Mouse (Mus musculus) heart, adult 2 months (tissue): ENCODE data around the gene Ms4a6c. TPM values are rescaled to one million over a fixed set of nuclear protein-coding genes. Genes with fewer than 3 reads are reported as not detected.

Experiments
- DNase-seq, 2 experiments: peaks; one replicate each; pipeline ENCODE4 v3.0.0; 2021
- H3K27ac ChIP-seq: fragments of 200-600 bp; 2 replicates; pipeline ENCODE4 v1.8.1; 2022
- H3K27me3 ChIP-seq: fragments of 200-500 bp; 2 replicates; pipeline ENCODE4 v1.6.1; 2012; ENCODE audit warnings: mild to moderate bottlenecking, low read length, inconsistent platforms, mixed read lengths; ENCODE audit not compliant: control insufficient read depth, insufficient read depth
- H3K36me3 ChIP-seq: fragments of 200-500 bp; 2 replicates; pipeline ENCODE4 v1.6.1; 2012; ENCODE audit warnings: low read length, inconsistent platforms; ENCODE audit not compliant: control insufficient read depth, insufficient read depth
- H3K4me1 ChIP-seq: fragments of 200-500 bp; 2 replicates; pipeline ENCODE4 v1.6.1; 2011; ENCODE audit warnings: low read length; ENCODE audit not compliant: control insufficient read depth, insufficient read depth
- H3K4me3 ChIP-seq: fragments of 200-600 bp; 2 replicates; pipeline ENCODE4 v1.8.1; 2022
- H3K79me2 ChIP-seq: fragments of 200-500 bp; replicated peaks from 2 replicates; pipeline ENCODE4 v1.6.1; 2012; ENCODE audit warnings: mild to moderate bottlenecking, inconsistent platforms, low read length, moderate library complexity, mixed read lengths; ENCODE audit not compliant: control insufficient read depth, insufficient read depth
- H3K9ac ChIP-seq: fragments of 200-500 bp; 2 replicates; pipeline ENCODE4 v1.6.1; 2012; ENCODE audit warnings: low read depth, mild to moderate bottlenecking, control low read depth, inconsistent platforms, low read length, mixed read lengths
- CTCF ChIP-seq: fragments of 200-600 bp; IDR thresholded peaks from 2 replicates; pipeline ENCODE4 v1.8.1; 2022; ENCODE audit warnings: antibody characterized with exemption, mild to moderate bottlenecking, moderate library complexity
- EP300 ChIP-seq: fragments of 200-500 bp; IDR thresholded peaks from 2 replicates; pipeline ENCODE4 v1.6.1; 2011; ENCODE audit warnings: low read depth, low read length, control low read depth; ENCODE audit not compliant: insufficient read depth
- POLR2A ChIP-seq: fragments of 200-500 bp; IDR thresholded peaks from 2 replicates; pipeline ENCODE4 v1.6.1; 2011; ENCODE audit warnings: mild to moderate bottlenecking, low read depth, low read length, control low read depth; ENCODE audit not compliant: insufficient read depth
- WGBS: fragments of 180-500 bp; shearing (Covaris S2); methylation state at CpG from one replicate; pipeline ENCODE4 v1.1.7; 2018; 5-methylcytosine and 5-hydroxymethylcytosine counted together
- intact Hi-C: fragments of 180-260 bp; cut with DNase I; formaldehyde crosslinking; loops from one replicate; pipeline ENCODE4 v1.15.1; 2025
- polyA plus RNA-seq: library from polyadenylated mRNA; depleted of rRNA; stranded (reverse); fragments of >200 nt; gene quantifications from 2 replicates; pipeline ENCODE4 v1.2.3, GENCODE M21; 2012; rRNA removed
- total RNA-seq, 2 experiments: library from RNA; stranded (reverse); gene quantifications; 2 replicates each; pipeline ENCODE4 v1.2.3; 2021

The Ms4a6c gene
- total and polyA plus RNA-seq, 3 experiments: 4.0 to 9.1 (median 8.1) TPM

DNA sequence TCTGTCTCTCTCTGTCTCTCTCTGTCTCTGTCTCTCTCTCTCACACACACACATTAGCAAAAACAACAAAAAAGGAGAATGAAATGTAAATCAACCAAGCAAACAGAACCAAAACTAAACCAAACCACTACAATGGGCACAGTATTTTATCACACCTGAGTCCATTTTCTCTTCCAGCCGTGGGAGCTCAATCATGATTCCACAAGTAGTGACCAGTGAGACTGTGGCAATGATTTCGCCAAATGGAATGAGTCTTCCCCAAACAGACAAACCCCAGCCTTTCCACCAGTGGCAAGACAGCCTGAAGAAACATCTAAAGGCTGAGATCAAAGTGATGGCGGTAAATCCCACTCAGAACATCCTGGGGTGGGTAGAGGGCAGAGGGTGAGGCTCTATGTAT lies 51.0 kb downstream of the Ms4a6c start:
- intact Hi-C loops: no loop called here
- Histone ChIP-seq H3K79me2 (no peaks in the 10 kb centered on the region), H3K4me1 (peaks cover 3% of the 10 kb centered on the region), H3K27ac (no peak overlapping the region), H3K27me3 (no peaks in the 10 kb centered on the region), H3K36me3 (no peaks in the 10 kb centered on the region; the same call in 1 of the 2 replicates), H3K9ac (no peak overlapping the region), H3K4me3 (no peak overlapping the region)
- TF ChIP-seq EP300: no peak
- TF ChIP-seq CTCF: no peak
- no peak for TF ChIP-seq POLR2A
- WGBS: 82% methylated on average over 3 of the region's 3 CpGs
- DNase-seq: no peak

Other genes starting within 250 kb of the Ms4a6c start
- not detected for gene Ms4a12, start 236.9 kb upstream of the Ms4a6c start, total RNA-seq
- not detected in 2 replicates for gene Ms4a12, start 236.9 kb upstream of the Ms4a6c start, polyA plus RNA-seq
- under 1 TPM; 0.47 to 0.73 TPM for gene Ms4a1, start 203.1 kb upstream of the Ms4a6c start, total RNA-seq
- gene Ms4a1, start 203.1 kb upstream of the Ms4a6c start, polyA plus RNA-seq: 0.50 and 1.1 TPM in 2 replicates
- gene Ms4a5, start 185.5 kb upstream of the Ms4a6c start, total RNA-seq: not detected
- not detected in 2 replicates for gene Ms4a5, start 185.5 kb upstream of the Ms4a6c start, polyA plus RNA-seq
- gene Ms4a14, start 154.9 kb upstream of the Ms4a6c start, total RNA-seq: not detected
- 0.25 and 0.32 TPM in 2 replicates for gene Ms4a14, start 154.9 kb upstream of the Ms4a6c start, polyA plus RNA-seq
- gene Ms4a7, start 133.2 kb upstream of the Ms4a6c start, total RNA-seq: 1 to 10 TPM in 1 of 2 experiments, under 1 TPM in 1; 0.76 to 1.0 TPM
- gene Ms4a7, start 133.2 kb upstream of the Ms4a6c start, polyA plus RNA-seq: 2.1 and 2.2 TPM in 2 replicates
- 1 to 10 TPM; 5.7 to 8.0 TPM for gene Ms4a4a, start 93.8 kb upstream of the Ms4a6c start, total RNA-seq
- 0.35 and 1.5 TPM in 2 replicates for gene Ms4a4a, start 93.8 kb upstream of the Ms4a6c start, polyA plus RNA-seq
- under 1 TPM; 0.77 to 0.84 TPM for gene Ms4a4c, start 64.6 kb upstream of the Ms4a6c start, total RNA-seq
- gene Ms4a4c, start 64.6 kb upstream of the Ms4a6c start, polyA plus RNA-seq: 0.18 and 1.2 TPM in 2 replicates
- gene Ms4a4b, start 25.8 kb upstream of the Ms4a6c start, total RNA-seq: under 1 TPM; 0.59 to 0.65 TPM
- gene Ms4a4b, start 25.8 kb upstream of the Ms4a6c start, polyA plus RNA-seq: 1.8 and 2.8 TPM in 2 replicates
- gene Gm8369, start 16.6 kb downstream of the Ms4a6c start, total RNA-seq: under 1 TPM in 1 of 2 experiments, not detected in 1; 0.32 TPM
- gene Gm8369, start 16.6 kb downstream of the Ms4a6c start, polyA plus RNA-seq: 1.4 and 1.7 TPM in 2 replicates
- gene Ms4a6b, start 47.1 kb downstream of the Ms4a6c start, total RNA-seq: 1 to 10 TPM; 5.1 to 9.3 TPM
- gene Ms4a6b, start 47.1 kb downstream of the Ms4a6c start, polyA plus RNA-seq: 3.1 and 4.5 TPM in 2 replicates
- 1 to 10 TPM; 6.9 to 8.0 TPM for gene Ms4a4d, start 67.4 kb downstream of the Ms4a6c start, total RNA-seq
- gene Ms4a4d, start 67.4 kb downstream of the Ms4a6c start, polyA plus RNA-seq: 16.0 and 19.6 TPM in 2 replicates
- gene Ms4a6d, start 135.5 kb downstream of the Ms4a6c start, total RNA-seq: 1 to 10 TPM; 3.6 to 3.9 TPM
- 1.8 and 2.7 TPM in 2 replicates for gene Ms4a6d, start 135.5 kb downstream of the Ms4a6c start, polyA plus RNA-seq
- under 1 TPM in 1 of 2 experiments, not detected in 1; 0.16 TPM for gene Ms4a2, start 154.4 kb downstream of the Ms4a6c start, total RNA-seq
- 0.12 and 0.18 TPM in 2 replicates for gene Ms4a2, start 154.4 kb downstream of the Ms4a6c start, polyA plus RNA-seq
- not detected for gene Ms4a3, start 171.5 kb downstream of the Ms4a6c start, total RNA-seq
- gene Ms4a3, start 171.5 kb downstream of the Ms4a6c start, polyA plus RNA-seq: not detected in 2 replicates
- not detected for gene Oosp2, start 191.2 kb downstream of the Ms4a6c start, total RNA-seq
- gene Oosp2, start 191.2 kb downstream of the Ms4a6c start, polyA plus RNA-seq: not detected in 2 replicates
- gene Oosp1, start 221.8 kb downstream of the Ms4a6c start, total RNA-seq: not detected
- not detected in 2 replicates for gene Oosp1, start 221.8 kb downstream of the Ms4a6c start, polyA plus RNA-seq
- gene Oosp3, start 227.7 kb downstream of the Ms4a6c start, total RNA-seq: not detected
- not detected in 2 replicates for gene Oosp3, start 227.7 kb downstream of the Ms4a6c start, polyA plus RNA-seq